Mouse (Mus musculus): ENCODE measurements around the gene Havcr2. TPM values are rescaled to one million over a fixed set of nuclear protein-coding genes. Genes with fewer than 3 reads are reported as not detected.

Gene Havcr2
- total RNA-seq, 2 experiments from 2014 or later, result 2.5 to 2.6 TPM

Other genes starting within 250 kb of the Havcr2 start
- gene Fndc9, start 219.4 kb upstream of the Havcr2 start, total RNA-seq (2021), result 1 to 10 TPM; 3.3 to 4.5 TPM
- gene Cyfip2, start 142.1 kb upstream of the Havcr2 start, total RNA-seq (2021), result 100 to 1,000 TPM; 562 to 605 TPM
- under 1 TPM; 0.25 to 0.52 TPM for gene Itk, start 65.4 kb upstream of the Havcr2 start, total RNA-seq (2021)
- gene Fam71b, start 58.4 kb upstream of the Havcr2 start, total RNA-seq (2021), result not detected
- 10 to 100 TPM; 26.4 to 28.8 TPM for gene Med7, start 18.0 kb upstream of the Havcr2 start, total RNA-seq (2021)
- gene Gm12169, start 69.3 kb downstream of the Havcr2 start, total RNA-seq (2021), result not detected
- gene BC053393, start 116.6 kb downstream of the Havcr2 start, total RNA-seq (2021), result under 1 TPM in 1 of 2 experiments, not detected in 1; 0.18 TPM
- gene Dppa1, start 174.3 kb downstream of the Havcr2 start, total RNA-seq (2021), result not detected

All from left cerebral cortex, postnatal 36 days (tissue).